Mouse (Mus musculus) inflammation-experienced regulatory T-cells, adult 6 months (primary cell): Measurements from ENCODE around the gene Naa80. TPM values are rescaled to one million over a fixed set of nuclear protein-coding genes. Genes with fewer than 3 reads are reported as not detected.
A peak's percentile ranks its signal among the peaks of the same experiment; 100 is the strongest.

Experiments used
- ATAC-seq: one replicate; pipeline ENCODE4 v1.8.0; 2017
- polyA plus RNA-seq, 3 experiments: library from polyadenylated mRNA; unstranded; fragments of 100-300 nt; shearing (Covaris generic); gene quantifications; one replicate each; pipeline ENCODE4 v1.2.1; 2017

Gene Naa80
- polyA plus RNA-seq, 3 experiments from 2014 or later, result 13.8 to 23.8 (median 19.2) TPM

DNA sequence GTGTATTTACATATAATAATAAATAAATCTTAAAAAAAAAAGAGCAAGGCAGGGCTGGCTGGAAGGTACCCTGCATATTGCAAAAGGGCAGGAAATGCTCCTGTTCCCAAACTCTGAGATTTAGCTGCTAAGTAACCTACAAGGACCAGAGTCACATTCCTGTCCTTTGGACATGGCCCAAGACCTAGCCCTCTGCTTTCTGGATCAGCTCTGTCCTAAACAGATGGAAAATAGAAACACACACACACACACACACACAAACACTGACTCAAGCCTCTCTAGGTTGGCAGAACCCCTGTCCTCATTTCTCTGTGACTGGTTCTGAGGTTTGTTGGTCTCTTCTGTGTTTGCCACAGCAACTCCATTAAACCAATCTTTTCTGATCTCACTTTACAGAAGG, 42.3 kb downstream of the Naa80 start:
- no peak for ATAC-seq

DNA sequence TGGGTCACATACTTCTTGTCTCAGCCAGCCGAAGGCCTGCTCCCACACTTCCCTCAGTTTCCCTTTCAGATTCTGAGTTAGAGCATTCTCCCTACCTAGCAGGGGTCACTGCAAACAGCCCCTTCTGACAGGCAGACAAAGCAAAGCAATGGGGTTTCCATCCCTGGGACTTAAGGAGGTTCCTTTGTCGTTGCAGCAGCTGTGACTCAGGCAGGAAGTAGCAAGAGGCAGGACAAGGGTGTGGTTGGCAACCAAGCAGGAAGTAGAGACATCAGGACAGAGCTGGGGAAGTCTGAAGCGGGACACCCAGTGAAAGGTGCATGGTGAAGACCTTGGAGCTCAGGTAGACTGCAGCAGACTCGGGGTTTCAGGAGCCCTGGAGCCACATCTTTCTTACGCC, 45.9 kb downstream of the Naa80 start:
- peak; percentile 93 for ATAC-seq

DNA sequence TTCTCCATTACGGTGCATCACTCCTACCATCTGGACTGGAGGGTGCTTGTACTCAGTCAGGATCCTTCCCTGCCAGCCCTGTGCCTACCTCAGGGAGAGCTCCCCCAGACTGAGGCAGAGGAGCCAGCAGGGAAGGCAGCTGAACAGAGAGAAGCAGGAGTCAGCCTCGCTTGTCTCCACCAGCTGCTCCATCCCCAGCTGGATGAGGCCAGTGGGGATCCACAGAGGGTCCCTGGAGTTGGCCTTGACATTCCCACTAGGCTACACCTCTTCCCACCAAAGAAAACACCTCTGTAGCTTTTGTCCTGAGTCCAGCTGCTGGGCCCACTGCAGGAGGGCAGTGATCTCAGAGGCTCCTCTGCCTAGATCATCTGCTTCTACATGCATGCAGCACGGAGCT, 46.3 kb downstream of the Naa80 start:
- ATAC-seq, result no peak

DNA sequence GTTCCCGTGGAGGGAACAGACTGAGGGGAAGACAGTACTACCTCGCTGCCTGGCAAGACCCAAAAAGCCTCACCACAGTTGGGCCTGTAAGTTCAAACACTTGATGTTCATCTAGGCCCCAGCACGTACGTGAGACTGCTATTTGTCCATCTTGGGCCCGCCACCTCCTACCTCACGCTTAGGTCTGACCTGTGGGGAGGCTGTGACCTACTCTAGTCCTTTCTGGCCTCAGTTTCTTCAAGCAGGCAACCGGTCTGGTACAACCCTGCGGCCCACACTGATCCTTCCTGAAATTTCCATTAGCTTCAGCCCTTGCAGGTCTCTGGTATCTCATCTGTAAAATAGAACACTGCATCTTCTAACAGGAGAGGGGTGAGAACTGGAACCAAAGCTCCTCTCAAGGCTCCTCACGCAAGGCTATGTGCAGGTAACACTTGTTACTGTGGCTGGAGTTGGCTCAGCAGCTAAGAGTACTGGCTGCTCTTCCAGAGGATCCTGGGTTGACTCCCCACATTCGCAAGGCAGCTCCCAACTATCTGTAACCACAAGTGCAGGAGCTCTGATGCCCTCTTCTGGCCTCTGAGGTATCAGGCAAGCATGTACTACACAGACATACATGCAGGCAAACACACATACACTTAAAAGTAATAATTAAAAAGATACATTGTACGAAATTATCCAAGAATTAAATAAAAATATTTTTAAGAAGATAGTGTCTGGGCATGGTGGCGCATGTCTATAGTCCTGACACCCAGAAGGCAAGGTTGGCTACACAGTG, 46.9 kb downstream of the Naa80 start:
- no peak for ATAC-seq

DNA sequence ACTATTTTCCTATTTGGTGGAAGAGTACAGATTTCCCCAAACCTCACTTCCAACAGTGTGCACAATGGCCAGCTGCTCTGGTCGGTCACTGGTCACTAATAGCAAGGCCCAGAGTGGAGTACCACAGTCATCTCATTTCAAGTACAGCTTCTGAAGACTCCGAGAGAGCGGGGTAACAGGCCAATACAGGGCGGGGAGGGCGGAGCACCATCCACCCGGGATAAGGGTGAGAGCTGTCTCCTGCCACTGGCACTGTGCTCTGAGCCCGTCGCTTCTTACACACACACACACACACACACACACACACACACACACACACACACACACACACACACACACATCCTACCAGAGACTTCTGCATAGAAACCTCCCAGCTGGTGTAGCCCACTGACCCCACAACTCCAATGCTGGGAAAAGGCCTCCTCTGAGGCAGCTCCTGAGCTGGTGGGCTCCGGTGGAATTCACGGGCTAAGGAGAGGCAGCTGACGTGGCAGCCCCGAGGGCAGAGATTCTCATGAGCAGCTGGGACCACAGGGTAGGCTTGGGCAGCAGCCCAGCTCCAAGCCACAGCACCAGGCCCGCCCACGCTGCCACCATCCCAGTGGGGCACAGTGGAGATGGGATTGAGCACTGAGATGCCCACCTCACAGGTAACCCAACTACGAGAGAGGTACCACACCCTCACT, 47.6 kb downstream of the Naa80 start:
- no peak for ATAC-seq

DNA sequence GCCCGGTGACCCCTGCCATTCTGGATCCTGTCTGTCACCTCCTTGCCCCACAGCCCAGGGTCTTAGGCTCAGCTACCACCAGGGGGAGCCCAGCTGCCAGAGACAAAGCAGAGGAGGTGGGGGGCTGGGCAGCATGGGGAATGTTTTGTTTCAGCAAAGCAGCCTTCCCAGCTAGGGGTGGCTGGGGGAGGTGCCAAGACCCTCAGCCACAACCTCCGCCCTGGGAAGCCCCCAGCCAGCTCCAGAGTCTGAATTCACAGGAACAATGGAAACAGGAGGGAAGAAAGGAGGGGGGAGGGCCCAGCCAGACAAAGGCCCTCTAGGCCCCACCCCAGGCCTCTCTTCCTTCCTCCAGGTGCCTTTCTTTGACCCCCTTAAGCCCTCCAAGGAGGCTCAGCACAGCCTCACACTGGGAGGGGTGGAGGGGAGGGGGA, 48.2 kb downstream of the Naa80 start:
- ATAC-seq, result no peak

DNA sequence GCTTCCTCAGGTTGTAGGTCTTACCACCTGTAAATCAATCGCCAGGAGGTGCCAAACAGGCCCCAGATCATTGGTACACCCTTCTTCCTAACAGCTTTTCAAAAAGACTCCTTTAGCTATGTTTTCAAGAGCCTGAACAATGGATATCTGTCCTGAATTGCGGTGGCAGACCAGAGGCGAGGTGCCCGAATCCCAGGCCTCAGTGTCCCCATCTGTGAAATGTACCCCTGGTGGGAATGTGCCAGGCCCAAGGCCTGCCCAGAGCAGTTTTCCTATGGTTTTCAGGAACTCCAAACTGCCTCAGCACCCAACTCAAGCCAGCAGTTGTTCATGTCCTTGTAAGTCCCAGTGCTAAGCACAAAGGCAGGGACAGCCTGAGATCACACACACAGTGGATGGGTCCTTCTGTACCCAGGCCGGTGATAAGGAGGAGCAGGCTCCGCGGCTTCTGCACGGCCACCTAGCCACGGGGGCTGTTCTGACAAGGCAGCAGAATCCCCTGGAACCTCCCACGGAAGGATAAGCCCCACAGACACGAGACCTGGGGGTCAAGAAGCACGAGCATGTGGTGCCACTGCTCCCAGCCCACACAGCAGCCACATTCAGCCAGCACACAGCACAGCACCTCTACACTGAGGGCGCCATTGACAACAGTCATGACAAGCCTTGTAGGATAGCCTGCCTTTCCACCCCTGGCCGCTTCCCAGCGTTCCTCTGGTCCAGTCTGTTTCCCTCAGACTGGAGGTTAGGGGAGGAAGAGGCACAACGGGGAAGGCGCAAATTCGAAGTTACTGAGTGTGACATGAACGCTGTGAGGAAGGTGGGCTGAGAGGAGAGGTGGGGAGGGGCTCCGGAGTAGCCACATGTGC, 48.9 kb downstream of the Naa80 start:
- no peak for ATAC-seq

DNA sequence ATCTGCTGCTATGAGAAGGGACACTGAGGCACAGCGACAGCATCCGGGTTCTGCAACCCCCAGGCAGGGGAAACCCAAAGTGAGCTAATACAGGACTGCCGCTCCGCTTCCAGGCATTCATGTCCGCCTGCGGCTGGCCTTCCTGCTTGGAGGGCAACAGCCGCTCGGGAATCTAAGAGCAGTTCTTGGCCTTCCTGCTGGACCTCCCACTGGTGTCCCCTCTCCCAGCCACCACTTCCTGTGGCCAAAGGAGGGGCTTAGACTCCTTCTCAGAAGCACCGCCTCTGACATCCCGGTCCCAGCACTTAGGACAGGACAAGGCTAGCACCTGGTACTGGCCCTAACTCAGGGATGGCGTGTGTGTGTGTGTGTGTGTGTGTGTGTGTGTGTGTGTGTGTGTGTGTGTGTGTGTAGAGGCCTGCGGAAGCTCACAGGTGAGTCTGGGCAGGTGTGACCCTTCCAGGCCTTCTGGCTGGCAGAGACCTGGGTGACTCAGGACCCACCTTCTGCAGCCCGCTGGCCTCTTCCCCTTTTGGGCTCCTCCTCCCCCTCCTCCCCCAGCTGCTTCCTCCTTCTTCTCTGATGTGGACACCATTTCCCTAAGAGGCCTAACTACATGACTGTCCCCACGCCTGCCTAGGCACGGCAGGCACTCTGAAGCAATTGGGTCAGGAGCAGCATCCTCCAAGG, 50.2 kb downstream of the Naa80 start:
- ATAC-seq, result no peak

DNA sequence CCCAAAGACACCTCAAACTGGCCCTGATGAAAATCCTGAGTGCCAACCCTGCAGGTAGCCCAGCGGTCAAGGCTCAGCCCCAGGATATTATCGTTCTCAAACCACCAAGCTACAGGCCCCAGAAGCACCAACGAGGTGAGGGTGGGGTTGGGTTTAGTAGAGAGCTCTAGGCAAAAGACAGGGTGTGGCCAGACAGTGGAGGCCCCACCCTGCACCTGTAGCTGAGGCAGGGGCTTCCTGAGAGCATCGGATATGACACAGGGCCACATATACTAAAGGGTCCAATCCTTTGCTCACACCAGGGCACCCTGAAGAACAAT, 50.7 kb downstream of the Naa80 start:
- no peak for ATAC-seq

DNA sequence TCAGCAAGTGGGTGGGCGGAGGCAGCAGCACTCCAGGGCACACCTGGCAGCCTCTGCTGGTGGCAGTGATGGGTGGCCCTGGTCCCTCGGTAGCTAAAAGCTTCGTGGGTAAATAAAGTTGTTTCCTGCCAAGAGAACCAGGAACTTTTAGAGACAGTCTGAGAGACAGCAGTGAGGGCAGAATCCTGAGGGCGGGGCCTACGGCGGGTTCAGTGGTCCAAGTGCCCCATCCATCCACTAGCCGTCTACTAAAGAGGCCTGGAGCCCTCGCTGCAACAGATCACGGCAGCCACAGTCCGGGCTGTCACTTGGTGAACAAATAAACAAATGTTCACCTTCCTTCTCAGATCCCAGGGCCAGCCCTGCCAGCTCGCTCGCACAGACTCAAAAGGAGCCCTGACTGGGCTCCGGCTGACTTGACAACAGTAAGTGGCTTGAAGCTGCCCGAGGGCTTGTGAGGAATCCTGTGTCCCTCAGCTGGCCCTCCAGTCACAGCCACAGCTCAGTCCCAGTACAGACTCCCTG, 51.3 kb downstream of the Naa80 start:
- ATAC-seq, result peak; percentile 21

DNA sequence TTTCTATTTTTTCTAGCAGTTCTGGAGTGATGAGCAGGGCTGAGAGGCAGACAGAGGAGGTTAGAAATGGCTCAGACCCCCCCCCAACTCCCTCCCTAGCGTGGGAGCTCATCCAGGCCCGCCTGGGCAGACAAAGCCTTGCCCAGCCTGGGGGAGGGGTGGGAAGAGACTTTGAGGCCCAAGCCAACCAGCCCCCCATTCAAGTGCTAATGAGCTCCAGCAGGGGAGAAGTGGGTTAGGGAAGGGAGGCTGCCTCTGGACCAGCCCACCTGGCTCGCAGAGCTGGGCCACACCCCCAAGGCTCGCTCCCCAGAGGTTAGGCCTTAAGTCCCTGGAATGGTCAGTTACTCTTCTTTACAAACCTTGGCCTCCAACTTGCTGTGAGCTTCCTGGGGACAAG, 51.9 kb downstream of the Naa80 start:
- ATAC-seq, result no peak

DNA sequence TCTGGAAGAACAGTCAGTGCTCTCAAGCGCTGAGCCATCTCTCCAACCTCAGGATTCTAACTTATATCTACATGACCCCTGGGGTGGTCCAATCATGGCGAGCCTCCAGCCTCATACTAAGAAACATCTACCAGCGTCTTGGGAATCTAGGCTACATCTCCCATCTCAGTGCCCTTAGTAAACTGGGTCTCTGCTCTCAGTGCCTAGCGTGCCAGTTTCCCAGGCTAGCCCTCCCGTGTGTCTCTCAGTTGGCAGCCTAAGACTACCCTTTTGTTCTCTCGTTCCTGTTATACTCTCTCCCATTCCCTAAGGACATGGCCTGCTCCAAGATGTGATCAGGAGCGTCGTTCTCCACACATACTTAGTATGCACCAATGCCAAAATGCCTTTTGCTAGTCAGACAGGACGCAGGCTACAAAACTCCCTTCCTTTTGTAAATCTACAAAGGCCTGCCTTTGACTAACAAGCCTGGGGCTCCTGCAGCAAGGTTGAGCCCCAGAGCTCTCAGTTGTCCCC, 52.7 kb downstream of the Naa80 start:
- ATAC-seq, result no peak

DNA sequence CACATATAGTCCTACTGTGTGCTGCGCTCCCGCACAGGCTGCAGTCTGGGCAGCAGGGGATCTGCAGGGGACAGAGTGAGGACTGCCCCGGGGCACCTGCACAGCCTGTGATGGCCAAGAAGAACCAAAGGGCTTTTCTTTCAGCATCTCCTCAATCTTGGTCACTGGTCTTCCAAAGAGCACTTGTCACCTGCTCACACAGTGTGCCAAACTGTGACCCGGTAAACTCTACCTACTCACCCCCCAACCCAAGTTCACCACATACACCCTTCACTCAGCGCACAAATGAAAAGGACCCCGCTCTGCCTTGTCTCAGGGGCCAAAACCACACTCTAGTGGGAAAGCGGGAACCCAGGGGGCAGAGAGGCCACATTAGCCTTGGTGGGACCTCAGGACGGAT, 53.2 kb downstream of the Naa80 start:
- no peak for ATAC-seq

DNA sequence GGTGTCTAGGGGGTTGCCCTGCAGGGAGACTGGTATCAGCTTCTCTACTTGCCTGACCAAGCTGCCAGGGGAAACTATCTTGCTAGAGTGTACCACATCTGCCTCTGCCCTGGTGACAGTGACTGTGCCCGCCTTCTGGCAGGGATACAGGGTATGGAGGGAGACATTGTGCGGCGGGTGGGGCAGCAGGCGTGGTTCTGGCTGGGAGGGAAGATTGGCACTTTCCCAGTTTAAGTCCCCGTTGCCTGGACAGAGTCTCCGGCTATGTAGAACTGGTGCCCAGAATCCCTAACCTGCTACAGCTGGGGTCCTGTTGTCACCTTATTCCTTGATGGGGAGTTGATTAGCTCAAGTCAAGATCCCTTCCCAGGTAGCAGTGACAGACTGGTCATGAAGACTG, 53.8 kb downstream of the Naa80 start:
- no peak for ATAC-seq

DNA sequence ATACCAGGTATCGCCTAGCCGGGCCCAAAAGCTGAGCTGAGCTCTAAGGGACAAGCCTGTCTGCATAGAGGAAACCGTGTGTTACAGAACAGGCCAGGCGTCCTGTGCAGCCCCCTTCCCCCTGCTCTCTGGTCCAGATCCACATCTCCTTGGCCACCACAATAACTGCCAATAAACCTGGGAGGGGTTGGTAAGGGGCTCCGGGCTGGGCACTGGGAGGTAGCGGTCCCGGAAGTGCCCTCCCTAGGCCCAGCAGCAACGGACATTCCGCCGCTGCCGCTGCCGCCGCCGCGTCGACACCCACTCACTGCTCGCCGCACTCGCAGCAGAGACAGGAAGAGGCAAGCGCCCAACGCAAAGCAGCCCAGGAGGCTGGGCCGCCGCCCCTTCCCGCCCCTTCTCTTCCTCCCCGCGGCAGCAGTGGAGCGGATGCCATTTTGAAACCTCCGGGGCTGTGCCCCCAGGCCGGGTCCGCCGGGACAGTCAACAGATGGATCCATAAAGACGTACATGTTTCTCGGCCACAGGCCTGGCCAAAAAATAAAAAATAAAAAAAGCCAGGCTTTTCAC, 54.5 kb downstream of the Naa80 start:
- ATAC-seq, result peak; percentile 75

Other genes with a start within 250 kb of the Naa80 start
- gene Hemk1, start 240.5 kb upstream of the Naa80 start, polyA plus RNA-seq, result 10 to 100 TPM; 22.0 to 35.2 (median 29.8) TPM
- gene 6430571L13Rik, start 238.3 kb upstream of the Naa80 start, polyA plus RNA-seq, result 1 to 10 TPM in 2 of 3 experiments, under 1 TPM in 1; 0.99 to 3.2 (median 1.3) TPM
- under 1 TPM in 2 of 3 experiments, not detected in 1; 0.19 to 0.44 TPM for gene Cacna2d2, start 179.3 kb upstream of the Naa80 start, polyA plus RNA-seq
- 10 to 100 TPM; 17.5 to 28.0 (median 19.6) TPM for gene Tmem115, start 44.9 kb upstream of the Naa80 start, polyA plus RNA-seq
- gene Cyb561d2, start 36.7 kb upstream of the Naa80 start, polyA plus RNA-seq, result 10 to 100 TPM; 66.5 to 78.0 (median 67.2) TPM
- gene Nprl2, start 36.7 kb upstream of the Naa80 start, polyA plus RNA-seq, result 10 to 100 TPM; 48.4 to 55.1 (median 54.4) TPM
- 1 to 10 TPM; 1.8 to 2.9 (median 2.1) TPM for gene Zmynd10, start 31.6 kb upstream of the Naa80 start, polyA plus RNA-seq
- gene Rassf1, start 27.3 kb upstream of the Naa80 start, polyA plus RNA-seq, result 10 to 100 TPM; 77.8 to 84.6 (median 82.3) TPM
- 1 to 10 TPM; 5.3 to 8.5 (median 7.7) TPM for gene Tusc2, start 15.6 kb upstream of the Naa80 start, polyA plus RNA-seq
- gene Hyal2, start 10.9 kb upstream of the Naa80 start, polyA plus RNA-seq, result 10 to 100 TPM in 2 of 3 experiments, 1 to 10 TPM in 1; 8.2 to 13.9 (median 10.3) TPM
- gene Hyal1, start 2.0 kb upstream of the Naa80 start, polyA plus RNA-seq, result 1 to 10 TPM; 2.9 to 7.0 (median 5.8) TPM
- gene Hyal3, start 1.9 kb downstream of the Naa80 start, polyA plus RNA-seq, result 1 to 10 TPM in 1 of 3 experiments, under 1 TPM in 2; 0.59 to 1.7 (median 0.94) TPM
- gene Ifrd2, start 8.8 kb downstream of the Naa80 start, polyA plus RNA-seq, result 10 to 100 TPM; 13.7 to 32.0 (median 31.7) TPM
- not detected for gene Sema3b, start 30.3 kb downstream of the Naa80 start, polyA plus RNA-seq
- gene Gnai2, start 56.5 kb downstream of the Naa80 start, polyA plus RNA-seq, result 100 to 1,000 TPM; 136 to 264 (median 154) TPM
- not detected for gene Slc38a3, start 90.6 kb downstream of the Naa80 start, polyA plus RNA-seq
- 1 to 10 TPM in 1 of 3 experiments, under 1 TPM in 1, not detected in 1; 0.58 to 1.1 TPM for gene Gnat1, start 100.8 kb downstream of the Naa80 start, polyA plus RNA-seq
- gene Sema3f, start 131.6 kb downstream of the Naa80 start, polyA plus RNA-seq, result not detected
- gene Rbm5, start 192.1 kb downstream of the Naa80 start, polyA plus RNA-seq, result 100 to 1,000 TPM; 305 to 399 (median 332) TPM